In the genomic region with DNA sequence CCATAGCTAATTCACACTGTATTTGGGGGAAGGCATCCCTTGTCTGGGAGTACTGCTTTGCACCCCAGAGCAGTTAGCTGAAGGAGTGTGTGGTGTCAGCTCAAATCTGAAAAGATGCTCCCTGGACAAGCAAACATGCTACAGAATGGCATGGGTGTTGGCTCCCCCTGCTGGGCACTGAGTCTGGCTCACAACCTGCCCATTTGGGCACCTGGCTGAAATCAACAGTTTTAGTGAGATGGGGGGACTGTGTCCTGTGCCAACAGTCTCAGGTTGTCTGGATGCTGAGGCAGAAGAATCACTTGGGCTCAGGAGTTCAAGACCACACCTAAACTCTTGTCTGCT, we compare ENCODE assay signal across 8 mouse cellular contexts. TPM values are rescaled to one million over a fixed set of nuclear protein-coding genes. Genes with fewer than 3 reads are reported as not detected.
DNase-seq lines count a peak whose midpoint lies in the region; ATAC-seq and TF ChIP-seq lines count a peak whose summit lies in the region.

No protein-coding gene starts in this region.

- POLR2A ChIA-PET in Patski (lab: Charles Lee), result no interaction called here

- no peak overlapping the region for H3K9ac ChIP-seq in intestine, embryonic 14.5 days (ENCODE audit: low read length)

- intact Hi-C loops in left cerebral cortex, postnatal 10 days (cut with DNase I), result loop anchor here (5.0 kb wide), 1 partner anchor 62 kb away; no protein-coding TSS in a partner anchor

- ATAC-seq in Patski, result no peak
- ATAC-seq in intestine, embryonic 14.5 days (replicated peaks; ENCODE audit: low FRiP score, low TSS enrichment, low read depth), result peak; percentile 54
- no peak for ATAC-seq in erythroid progenitor cell, adult 5-6 weeks (replicated peaks; ENCODE audit: low FRiP score, poor library complexity, severe bottlenecking)

- CTCF ChIA-PET in Patski (lab: Charles Lee), result interaction anchor here (1.8 kb wide), 1 partner anchor 14 kb away, joined by 12 read pairs; no protein-coding TSS in a partner anchor

- DNase-seq in Patski (ENCODE audit: low read depth, low spot score), result peak; percentile 10
- peak; percentile 8 for DNase-seq in cerebellum, adult 11-12 months
- peak; percentile 74 for DNase-seq in forelimb bud, embryonic 11.5 days (ENCODE audit: low read depth, low spot score)
- peak; percentile 85 for DNase-seq in intestine, embryonic 14.5 days (ENCODE audit: low spot score)
- peak; percentile 74 to 85 for DNase-seq in left cerebral cortex, postnatal 10 days (ENCODE audit: extremely low spot score in 1 of 2, low spot score in 2 of 2)
- DNase-seq in mesoderm, embryonic 11.5 days (ENCODE audit: low read depth, low spot score), result peak; percentile 73
- DNase-seq in right cerebral cortex, postnatal 4 days, result peak; percentile 83

- no peaks in the 10 kb centered on the region for H3K36me3 ChIP-seq in intestine, embryonic 14.5 days (ENCODE audit: control insufficient read depth, insufficient read depth, low read length)

- H3K9me3 ChIP-seq in intestine, embryonic 14.5 days (ENCODE audit: control insufficient read depth, low read length), result no peaks in the 10 kb centered on the region

- H3K27me3 ChIP-seq in Patski, result peaks cover 56% of the 10 kb centered on the region
- H3K27me3 ChIP-seq in intestine, embryonic 14.5 days (replicated peaks; ENCODE audit: control insufficient read depth, insufficient read depth, low read length), result no peaks in the 10 kb centered on the region

- H3K4me3 ChIP-seq in intestine, embryonic 14.5 days (ENCODE audit: low read depth, low read length), result no peak overlapping the region

- no peaks in the 10 kb centered on the region for H3K4me1 ChIP-seq in intestine, embryonic 14.5 days (replicated peaks; ENCODE audit: control insufficient read depth, insufficient read depth, low read length)

- H3K4me2 ChIP-seq in intestine, embryonic 14.5 days (ENCODE audit: low read length), result no peak overlapping the region

- in situ Hi-C loops in Patski (cut with MboI; ENCODE audit: low pct_unique_long_range_greater_than_20kb), result loop anchor here (10.0 kb wide), 1 partner anchor 184 kb away; a partner anchor contains a TSS

- TF ChIP-seq CTCF in Patski (IDR thresholded peaks at IDR 0.05), result peak; percentile 80

- H3K27ac ChIP-seq in intestine, embryonic 14.5 days (ENCODE audit: low read depth), result no peak overlapping the region

RNA-seq across cellular contexts. Expression of a gene that starts 2.1 kb away (rescaled TPM):
- not detected for polyA plus RNA-seq in Patski (2021)
- polyA plus RNA-seq in intestine, embryonic 14.5 days (2014; fragmentation: Nextera tagmentation; extraction: Ambion mirVana), result 0.14 TPM in 1 of 2 replicates, not detected in the other
- not detected for total RNA-seq in left cerebral cortex, postnatal 10 days (2021)
- not detected in 2 replicates for total RNA-seq in erythroid progenitor cell, adult 5-6 weeks (2015; ENCODE audit: low replicate concordance)
- not detected in 2 replicates for total RNA-seq in erythroid progenitor cell, adult 5-6 weeks (2017; ENCODE audit: low replicate concordance)

RNA-seq across cellular contexts. Expression of a gene that starts 3.3 kb away (rescaled TPM):
- polyA plus RNA-seq in Patski (2021), result not detected
- 0.32 and 0.39 TPM in 2 replicates for polyA plus RNA-seq in intestine, embryonic 14.5 days (2014; fragmentation: Nextera tagmentation; extraction: Ambion mirVana)
- total RNA-seq in left cerebral cortex, postnatal 10 days (2021), result not detected
- total RNA-seq in erythroid progenitor cell, adult 5-6 weeks (2015; ENCODE audit: low replicate concordance), result not detected in 2 replicates
- not detected in 2 replicates for total RNA-seq in erythroid progenitor cell, adult 5-6 weeks (2017; ENCODE audit: low replicate concordance)

RNA-seq across cellular contexts. Expression of a gene that starts 20.9 kb away (rescaled TPM):
- not detected for polyA plus RNA-seq in Patski (2021)
- polyA plus RNA-seq in intestine, embryonic 14.5 days (2014; fragmentation: Nextera tagmentation; extraction: Ambion mirVana), result 0.12 TPM in 1 of 2 replicates, not detected in the other
- under 1 TPM in 1 of 2 experiments, not detected in 1; 0.28 TPM for total RNA-seq in left cerebral cortex, postnatal 10 days (2021)
- total RNA-seq in erythroid progenitor cell, adult 5-6 weeks (2015; ENCODE audit: low replicate concordance), result 2.9 and 3.6 TPM in 2 replicates
- 1.0 and 3.3 TPM in 2 replicates for total RNA-seq in erythroid progenitor cell, adult 5-6 weeks (2017; ENCODE audit: low replicate concordance)

RNA-seq across cellular contexts. Expression of a gene that starts 35.7 kb away (rescaled TPM):
- polyA plus RNA-seq in Patski (2021), result not detected
- 2.4 and 5.9 TPM in 2 replicates for polyA plus RNA-seq in intestine, embryonic 14.5 days (2014; fragmentation: Nextera tagmentation; extraction: Ambion mirVana)
- total RNA-seq in left cerebral cortex, postnatal 10 days (2021), result under 1 TPM in 1 of 2 experiments, not detected in 1; 0.69 TPM
- total RNA-seq in erythroid progenitor cell, adult 5-6 weeks (2015; ENCODE audit: low replicate concordance), result 2.2 and 7.1 TPM in 2 replicates
- 3.1 and 6.0 TPM in 2 replicates for total RNA-seq in erythroid progenitor cell, adult 5-6 weeks (2017; ENCODE audit: low replicate concordance)

RNA-seq across cellular contexts. Expression of a gene that starts 55.4 kb away (rescaled TPM):
- not detected for polyA plus RNA-seq in Patski (2021)
- polyA plus RNA-seq in intestine, embryonic 14.5 days (2014; fragmentation: Nextera tagmentation; extraction: Ambion mirVana), result 0.22 and 0.35 TPM in 2 replicates
- total RNA-seq in left cerebral cortex, postnatal 10 days (2021), result 10 to 100 TPM; 27.0 to 60.7 TPM
- total RNA-seq in erythroid progenitor cell, adult 5-6 weeks (2015; ENCODE audit: low replicate concordance), result not detected in 2 replicates
- total RNA-seq in erythroid progenitor cell, adult 5-6 weeks (2017; ENCODE audit: low replicate concordance), result not detected in 2 replicates

Comparison
In these comparisons a context has a peak if more than half of its experiments do, and no peak if none do; other contexts are left out.
1. DNase-seq: peak in every context shown above with its lines; median percentile 85 in intestine, embryonic 14.5 days; 83 in right cerebral cortex, postnatal 4 days; 80 in left cerebral cortex, postnatal 10 days; 74 in forelimb bud, embryonic 11.5 days; 73 in mesoderm, embryonic 11.5 days; 10 in Patski; 8 in cerebellum, adult 11-12 months.